Mouse (Mus musculus) testis, adult 2 months (tissue): ENCODE data around the gene Tnrc6b.

ENCODE experiments used
- CTCF ChIP-seq: fragments of 200-500 bp; IDR thresholded peaks from 2 replicates; pipeline ENCODE4 v1.5.1; 2012; ENCODE audit warnings: low read depth, mild to moderate bottlenecking, inconsistent platforms, low read length, moderate library complexity; ENCODE audit not compliant: control insufficient read depth, insufficient read depth, insufficient replicate concordance
- POLR2A ChIP-seq: fragments of 200-500 bp; IDR thresholded peaks from 2 replicates; pipeline ENCODE4 v1.6.1; 2012; ENCODE audit warnings: low read depth, mild to moderate bottlenecking, inconsistent platforms, low read length, moderate library complexity; ENCODE audit not compliant: control insufficient read depth

GRCm38 (mm10) chr15:80977620-80978334 is 266.7 kb downstream of the Tnrc6b start, which contains the start of gene Sgsm3:
- no peak for TF ChIP-seq CTCF
- TF ChIP-seq POLR2A: peak; percentile 53
